Mouse (Mus musculus) kidney, embryonic 16.5 days (tissue): ENCODE data around the gene Haspin. TPM values are rescaled to one million over a fixed set of nuclear protein-coding genes. Genes with fewer than 3 reads are reported as not detected.
"Not testable (repeated sequence)": the region's sequence is repeated elsewhere in the genome, so short reads cannot be mapped to it uniquely, and the experiment has no call there.

Source experiments
- ATAC-seq: fragments of 200-750 bp; cut with Nextera tagmentation; 2 replicates; pipeline ENCODE4 v1.8.0; 2017; ENCODE audit warnings: moderate TSS enrichment; ENCODE audit not compliant: low FRiP score, low TSS enrichment
- H3K27ac ChIP-seq: fragments of 300-500 bp; sonication (generic); 2 replicates; pipeline ENCODE4 v1.5.1; 2014; ENCODE audit warnings: low read length
- H3K27me3 ChIP-seq: fragments of 300-500 bp; sonication (generic); 2 replicates; pipeline ENCODE4 v1.6.1; 2014; ENCODE audit warnings: low read length, control low read depth, mixed read lengths; ENCODE audit not compliant: insufficient read depth
- H3K36me3 ChIP-seq: fragments of 300-500 bp; sonication (generic); 2 replicates; pipeline ENCODE4 v1.6.1; 2014; ENCODE audit warnings: low read length, control low read depth, mixed read lengths; ENCODE audit not compliant: insufficient read depth
- H3K4me1 ChIP-seq: fragments of 300-500 bp; sonication (generic); 2 replicates; pipeline ENCODE4 v1.6.1; 2014; ENCODE audit warnings: low read length, control low read depth, mixed read lengths; ENCODE audit not compliant: insufficient read depth
- H3K4me2 ChIP-seq: fragments of 300-500 bp; sonication (generic); replicated peaks from 2 replicates; pipeline ENCODE4 v1.6.1; 2014; ENCODE audit warnings: low read depth, low read length
- H3K4me3 ChIP-seq: fragments of 300-500 bp; sonication (generic); 2 replicates; pipeline ENCODE4 v1.5.1; 2014; ENCODE audit warnings: mild to moderate bottlenecking, low read length
- H3K9ac ChIP-seq: fragments of 300-500 bp; sonication (generic); replicated peaks from 2 replicates; pipeline ENCODE4 v1.6.1; 2014; ENCODE audit warnings: low read length
- H3K9me3 ChIP-seq: fragments of 300-500 bp; sonication (generic); 2 replicates; pipeline ENCODE4 v1.6.1; 2016; ENCODE audit warnings: low read length, control low read depth
- WGBS: fragments of 180-500 bp; shearing (Covaris S2); extraction: QIAGEN DNeasy Blood & Tissue Kit; methylation state at CpG from one replicate; pipeline ENCODE4 v1.1.7; 2014; 5-methylcytosine and 5-hydroxymethylcytosine counted together
- polyA plus RNA-seq: library from polyadenylated mRNA; unstranded; fragments of >200 nt; fragmentation: Nextera tagmentation; extraction: Ambion mirVana; gene quantifications from 2 replicates; pipeline ENCODE4 v1.2.1, GENCODE M21; 2015

The Haspin gene
- polyA plus RNA-seq, 1 experiment from 2014 or later = 16.9 TPM

GRCm38 (mm10) chr11:73108898-73109625, 29.0 kb downstream of the Haspin start:
- WGBS = 75% methylated on average over 14 of the region's 14 CpGs
- H3K4me1 ChIP-seq = no peaks in the 10 kb centered on the region

GRCm38 (mm10) chr11:73108195-73108897, 29.7 kb downstream of the Haspin start:
- no peaks in the 10 kb centered on the region for H3K4me1 ChIP-seq
- no peaks in the 10 kb centered on the region for H3K36me3 ChIP-seq
- H3K27me3 ChIP-seq = no peaks in the 10 kb centered on the region
- H3K4me2 ChIP-seq = no peak overlapping the region
- 74% methylated on average over 5 of the region's 5 CpGs for WGBS
- no peak overlapping the region for H3K27ac ChIP-seq
- H3K4me3 ChIP-seq = no peak overlapping the region
- no peak overlapping the region for H3K9ac ChIP-seq
- no peaks in the 10 kb centered on the region for H3K9me3 ChIP-seq
- ATAC-seq = no peak

More at GRCm38 (mm10) chr11:73108898-73109625, 29.0 kb downstream of the Haspin start:
- no peaks in the 10 kb centered on the region for H3K9me3 ChIP-seq
- no peak overlapping the region for H3K9ac ChIP-seq
- no peak overlapping the region for H3K4me3 ChIP-seq
- no peak overlapping the region for H3K27ac ChIP-seq
- H3K4me2 ChIP-seq = no peak overlapping the region
- no peaks in the 10 kb centered on the region for H3K27me3 ChIP-seq
- peak; percentile 15; the same call in 1 of the 2 replicates for ATAC-seq
- no peaks in the 10 kb centered on the region for H3K36me3 ChIP-seq

- not testable (repeated sequence) for ATAC-seq, H3K4me1 ChIP-seq
- WGBS = 34% methylated on average over 3 of the region's 3 CpGs
These were observed 30.7 kb downstream of the Haspin start for GRCm38 (mm10) chr11:73107358-73107757.

GRCm38 (mm10) chr11:73105246-73105645, 32.8 kb downstream of the Haspin start:
- no peak overlapping the region for H3K27ac ChIP-seq
- H3K4me2 ChIP-seq = no peak overlapping the region
- 83% methylated on average over 2 of the region's 3 CpGs for WGBS
- H3K4me1 ChIP-seq = no peaks in the 10 kb centered on the region
- H3K9ac ChIP-seq = no peak overlapping the region
- H3K9me3 ChIP-seq = no peaks in the 10 kb centered on the region
- ATAC-seq = no peak
- no peak overlapping the region for H3K4me3 ChIP-seq
- no peaks in the 10 kb centered on the region for H3K36me3 ChIP-seq
- H3K27me3 ChIP-seq = no peaks in the 10 kb centered on the region

More at GRCm38 (mm10) chr11:73107358-73107757, 30.7 kb downstream of the Haspin start:
- H3K9ac ChIP-seq, H3K27ac ChIP-seq, H3K4me2 ChIP-seq, H3K27me3 ChIP-seq, H3K4me3 ChIP-seq, H3K36me3 ChIP-seq, H3K9me3 ChIP-seq: not testable (repeated sequence)

GRCm38 (mm10) chr11:73101308-73101707, 36.8 kb downstream of the Haspin start:
- 83% methylated on average over 4 of the region's 4 CpGs for WGBS

GRCm38 (mm10) chr11:73099976-73100750, 37.9 kb downstream of the Haspin start:
- no peak overlapping the region for H3K9ac ChIP-seq
- H3K4me1 ChIP-seq = no peaks in the 10 kb centered on the region
- 68% methylated on average over 14 of the region's 14 CpGs for WGBS
- no peak for ATAC-seq
- no peak overlapping the region for H3K27ac ChIP-seq
- no peaks in the 10 kb centered on the region for H3K36me3 ChIP-seq
- H3K4me3 ChIP-seq = no peak overlapping the region
- no peaks in the 10 kb centered on the region for H3K9me3 ChIP-seq
- no peak overlapping the region for H3K4me2 ChIP-seq
- no peaks in the 10 kb centered on the region for H3K27me3 ChIP-seq

More at GRCm38 (mm10) chr11:73101308-73101707, 36.8 kb downstream of the Haspin start:
- H3K4me1 ChIP-seq = no peaks in the 10 kb centered on the region
- no peak overlapping the region for H3K4me2 ChIP-seq
- no peak for ATAC-seq
- no peaks in the 10 kb centered on the region for H3K36me3 ChIP-seq
- no peaks in the 10 kb centered on the region for H3K9me3 ChIP-seq
- H3K4me3 ChIP-seq = no peak overlapping the region
- H3K27ac ChIP-seq = no peak overlapping the region
- H3K9ac ChIP-seq = no peak overlapping the region
- no peaks in the 10 kb centered on the region for H3K27me3 ChIP-seq

- Histone ChIP-seq H3K4me3 (no peak overlapping the region), H3K9ac (no peak overlapping the region), H3K27me3 (no peaks in the 10 kb centered on the region), H3K27ac (no peak overlapping the region), H3K4me1 (no peaks in the 10 kb centered on the region), H3K36me3 (no peaks in the 10 kb centered on the region), H3K9me3 (no peaks in the 10 kb centered on the region), H3K4me2 (no peak overlapping the region)
- 60% methylated on average over 5 of the region's 5 CpGs for WGBS
- no peak for ATAC-seq
These were observed 39.2 kb downstream of the Haspin start for GRCm38 (mm10) chr11:73098860-73099259.

- no peak for ATAC-seq
- Histone ChIP-seq H3K9ac (no peak overlapping the region), H3K27me3 (no peaks in the 10 kb centered on the region), H3K27ac (no peak overlapping the region), H3K4me2 (no peak overlapping the region), H3K36me3 (no peaks in the 10 kb centered on the region), H3K4me3 (no peak overlapping the region), H3K4me1 (no peaks in the 10 kb centered on the region), H3K9me3 (no peaks in the 10 kb centered on the region)
- WGBS = 81% methylated on average over 11 of the region's 11 CpGs
These were observed 43.7 kb downstream of the Haspin start for GRCm38 (mm10) chr11:73094231-73094995.

GRCm38 (mm10) chr11:73092877-73093276, 45.2 kb downstream of the Haspin start:
- Histone ChIP-seq H3K36me3 (no peaks in the 10 kb centered on the region), H3K4me1 (no peaks in the 10 kb centered on the region), H3K4me3 (no peak overlapping the region), H3K9ac (no peak overlapping the region), H3K27ac (no peak overlapping the region), H3K27me3 (no peaks in the 10 kb centered on the region), H3K4me2 (no peak overlapping the region), H3K9me3 (no peaks in the 10 kb centered on the region)
- ATAC-seq = no peak
- WGBS = 79% methylated on average over 7 of the region's 7 CpGs
